Mouse (Mus musculus) gastrocnemius, postnatal 10 days (tissue): ENCODE measurements around the gene Paics. TPM values are rescaled to one million over a fixed set of nuclear protein-coding genes. Genes with fewer than 3 reads are reported as not detected.
"Not testable (repeated sequence)": the region's sequence is repeated elsewhere in the genome, so short reads cannot be mapped to it uniquely, and the experiment has no call there.

Experiments
- DNase-seq: peaks from one replicate; pipeline ENCODE4 v3.0.0; 2021; ENCODE audit warnings: mixed read lengths
- total RNA-seq, 2 experiments: library from RNA; stranded (reverse); gene quantifications; 2 replicates each; pipeline ENCODE4 v1.2.3; 2021

The Paics gene
- total RNA-seq, 2 experiments from 2014 or later: 141 to 143 TPM

DNA sequence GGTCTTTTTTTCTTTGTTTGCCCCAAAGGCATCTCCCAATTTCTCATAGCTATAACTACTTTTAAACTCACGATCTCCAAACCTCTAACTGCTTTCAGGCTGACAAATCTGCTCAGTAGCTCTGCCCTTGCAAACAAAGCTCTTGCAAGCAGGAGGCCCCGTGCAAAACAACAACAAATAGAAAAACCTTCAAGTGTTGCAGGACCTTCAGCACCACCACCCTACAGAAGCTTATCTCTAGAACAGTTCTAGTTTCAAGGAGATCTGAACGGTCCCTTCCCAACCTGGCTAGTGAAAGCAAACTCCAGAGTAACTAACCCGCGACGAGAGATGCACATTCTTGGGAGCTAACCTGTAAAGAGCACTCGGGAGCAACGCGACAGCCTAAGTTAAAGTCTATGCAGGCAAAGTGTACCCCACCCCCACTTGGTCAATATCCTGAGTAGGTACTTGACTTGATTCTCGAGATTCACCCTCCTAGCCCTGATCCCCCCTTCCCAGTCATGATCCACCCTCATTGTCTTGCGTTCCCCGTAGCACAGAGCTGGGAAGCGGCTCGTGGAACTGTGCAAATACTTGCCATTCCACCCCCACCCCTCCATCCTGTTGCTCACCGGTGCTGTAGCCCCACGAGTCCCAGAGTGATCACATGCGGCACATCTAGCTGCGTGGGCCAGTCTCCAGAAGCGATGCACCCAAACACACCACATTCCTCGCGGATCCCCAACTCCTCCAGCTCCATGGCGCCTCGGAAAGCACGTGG is 583 bp upstream of the Paics start:
- DNase-seq: no peak

DNA sequence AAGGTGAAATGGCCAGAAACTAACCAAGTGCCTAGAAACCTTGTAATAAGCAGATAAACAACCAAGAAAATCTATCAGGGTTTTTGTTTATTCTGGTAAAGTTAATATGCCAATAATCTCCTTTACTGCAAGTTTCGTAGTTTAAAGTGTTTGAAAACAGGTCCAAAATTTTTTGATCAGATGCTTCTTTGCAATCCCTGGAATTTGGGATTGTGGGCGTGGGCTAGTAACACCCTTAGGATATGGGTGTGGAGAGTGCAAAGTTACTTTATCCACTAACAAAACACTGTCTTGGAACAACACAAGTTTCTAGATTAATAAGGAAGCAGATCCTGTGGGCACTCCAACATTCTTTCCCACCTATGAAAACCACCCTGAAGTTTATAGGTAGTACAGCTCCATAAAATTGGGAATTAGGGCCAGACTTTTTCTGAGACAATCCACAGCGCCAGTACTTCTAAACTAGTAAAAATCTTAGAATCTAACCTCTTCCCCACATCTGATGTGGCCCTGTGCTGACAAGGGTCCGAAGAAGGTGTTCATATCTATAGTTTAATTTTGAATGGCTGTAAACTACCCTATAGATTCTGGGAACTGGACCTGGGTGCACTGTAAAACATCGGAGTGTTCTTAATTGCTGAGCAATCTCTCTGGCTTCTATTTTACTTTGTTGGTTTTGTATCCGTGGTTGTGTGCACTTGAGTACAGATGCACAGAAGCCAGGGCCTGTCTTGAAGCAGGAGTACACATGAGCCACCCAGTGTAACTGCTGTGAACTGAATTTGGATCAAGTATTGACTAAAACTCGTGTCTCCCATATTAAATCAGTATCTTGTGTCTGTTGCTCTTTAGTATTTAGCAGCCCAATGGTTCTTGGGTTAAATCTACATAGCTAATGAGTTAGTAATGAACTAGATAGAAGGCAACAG is 1.3 kb downstream of the Paics start:
- no peak for DNase-seq

DNA sequence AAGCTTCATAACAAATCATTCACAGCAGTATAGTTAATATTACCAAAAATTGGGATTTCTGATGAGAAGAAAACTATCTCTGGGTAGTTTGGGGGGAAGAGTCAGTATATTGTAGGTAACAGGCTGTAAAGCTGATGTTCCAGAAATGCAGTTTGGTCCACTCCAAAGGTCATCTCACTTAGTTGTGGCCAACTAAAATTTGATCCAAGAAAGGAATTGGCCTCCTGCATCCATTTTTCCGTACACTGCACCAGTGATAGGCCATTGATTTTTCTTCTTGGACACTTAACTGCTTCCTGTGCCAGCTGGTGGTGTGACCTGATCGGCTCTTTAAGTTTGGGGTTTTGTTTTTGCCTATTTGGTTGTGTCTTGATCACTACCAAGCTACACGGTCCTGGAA is 2.7 kb downstream of the Paics start:
- no peak for DNase-seq

DNA sequence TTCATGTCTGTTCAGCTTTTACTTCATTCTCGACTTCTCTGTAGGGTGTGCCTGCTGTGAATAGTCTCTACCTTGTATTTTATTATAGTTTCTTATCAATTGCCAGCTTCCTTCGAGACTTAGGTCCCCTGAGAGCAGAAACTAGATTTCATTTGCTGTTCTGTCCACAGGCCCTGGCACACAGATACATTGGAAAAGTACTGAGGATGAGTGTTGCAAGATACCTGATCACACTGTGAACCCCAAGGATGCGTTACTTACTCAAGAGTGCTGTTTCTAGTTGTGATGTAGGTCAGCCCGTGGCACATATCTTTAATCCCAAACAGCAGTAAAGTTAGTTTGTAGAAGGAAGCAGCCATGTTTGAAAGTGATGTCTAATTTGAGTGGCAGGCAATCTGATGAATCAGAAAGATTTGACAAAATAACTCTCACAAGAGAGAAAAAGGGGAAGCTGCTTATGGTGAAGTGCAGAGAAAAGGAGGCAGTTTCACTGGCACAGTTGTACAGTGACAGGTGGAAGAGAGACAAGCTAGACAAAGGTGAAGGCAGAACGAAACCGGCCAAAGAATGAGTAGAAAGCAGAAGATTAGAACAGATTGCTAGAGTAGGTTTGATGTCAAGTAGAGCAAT is 3.3 kb downstream of the Paics start:
- DNase-seq: no peak

DNA sequence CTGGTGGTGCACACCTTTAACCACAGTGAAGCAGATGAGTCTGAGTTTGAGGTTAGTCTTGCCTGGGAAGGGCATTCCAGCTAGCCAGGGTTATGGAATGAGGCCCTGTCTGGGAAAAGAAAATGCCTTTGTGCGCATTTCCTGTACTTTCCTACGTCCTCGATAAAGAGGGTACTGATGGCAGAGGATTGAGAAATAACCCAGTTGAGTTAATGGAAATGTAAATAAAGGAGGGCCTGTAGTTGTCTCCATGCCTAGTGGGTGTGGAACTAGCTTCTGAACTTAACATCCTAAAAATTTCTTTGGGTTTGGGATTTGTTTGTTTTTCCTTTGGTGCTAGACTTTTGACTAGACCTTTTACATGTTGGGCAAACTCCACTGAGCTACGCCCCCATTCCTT is 4.4 kb downstream of the Paics start:
- no peak for DNase-seq

DNA sequence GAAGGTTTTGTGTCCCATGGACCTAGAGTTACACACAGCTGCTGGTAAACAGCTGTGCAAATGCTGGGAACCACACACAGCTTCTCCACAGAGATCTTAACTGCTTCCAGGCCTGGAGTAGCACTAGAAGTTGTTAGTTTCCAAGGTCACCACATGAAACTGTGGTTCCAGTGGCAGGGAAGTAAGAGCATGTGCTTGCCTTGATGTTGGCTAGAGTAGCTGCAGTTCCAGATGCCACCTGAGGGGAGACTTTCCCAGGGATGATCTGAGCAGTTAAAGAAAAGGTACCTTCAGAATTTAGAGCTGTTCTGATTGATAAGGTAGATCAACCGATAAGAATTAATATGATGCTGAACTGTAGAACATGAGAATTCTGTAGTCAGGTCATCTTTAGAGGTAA is 6.8 kb downstream of the Paics start:
- no peak for DNase-seq

DNA sequence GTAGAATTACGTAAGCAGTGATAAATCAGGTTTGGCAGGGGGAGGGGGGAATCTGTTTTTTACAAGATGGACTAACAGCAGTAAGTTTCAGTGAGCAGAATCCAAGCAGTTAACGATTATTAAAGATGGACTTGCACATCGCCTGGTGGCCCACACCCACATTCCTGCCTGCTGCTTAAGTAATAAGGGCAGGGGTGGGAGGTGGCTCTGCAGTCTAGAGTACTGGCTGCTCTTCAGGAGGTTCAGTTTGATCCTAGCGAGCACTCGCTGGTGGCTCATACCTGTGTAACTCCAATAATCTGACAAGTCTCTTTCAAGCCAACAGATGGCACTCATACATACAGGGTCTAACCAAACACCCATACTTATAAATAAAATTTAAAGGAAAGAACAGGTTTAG is 8.5 kb downstream of the Paics start:
- no peak for DNase-seq

DNA sequence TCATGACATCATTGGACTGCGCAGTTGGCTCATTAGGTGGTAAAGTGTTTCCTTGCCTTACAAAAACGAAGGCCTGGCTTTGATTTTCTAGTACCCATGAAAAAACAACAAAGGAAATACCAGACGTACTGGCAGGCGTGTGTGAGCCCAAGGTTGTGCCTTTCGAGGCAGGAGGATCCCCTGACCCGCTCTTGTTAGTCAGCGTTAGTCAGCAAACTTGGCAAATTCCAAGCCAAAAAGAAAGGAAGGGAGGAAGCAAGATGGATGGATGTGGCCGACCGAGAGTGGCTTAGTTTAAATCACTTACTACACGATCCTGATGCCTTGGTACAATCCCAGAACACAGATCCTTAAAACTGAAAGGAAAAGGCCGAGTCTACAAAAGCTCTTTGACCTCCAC is 11.4 kb downstream of the Paics start:
- DNase-seq: no peak

DNA sequence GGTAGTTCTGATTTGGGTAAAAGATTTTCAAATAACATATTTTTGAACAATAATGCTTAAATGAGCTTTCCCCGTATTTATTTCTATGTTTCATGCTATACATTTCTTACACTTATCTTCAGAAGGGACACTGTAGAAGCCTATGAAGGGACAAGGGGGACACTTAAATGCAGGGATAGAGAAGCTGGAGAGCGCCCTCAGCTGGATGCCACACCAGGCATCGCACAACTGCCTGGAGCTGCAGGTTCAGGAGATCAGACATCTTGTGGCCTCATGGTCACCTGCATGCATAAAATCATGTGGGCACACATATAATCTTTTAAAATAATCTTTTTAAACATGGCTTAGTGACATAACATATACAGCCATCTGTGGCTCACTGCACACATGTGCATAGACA is 13.5 kb downstream of the Paics start:
- DNase-seq: no peak

DNA sequence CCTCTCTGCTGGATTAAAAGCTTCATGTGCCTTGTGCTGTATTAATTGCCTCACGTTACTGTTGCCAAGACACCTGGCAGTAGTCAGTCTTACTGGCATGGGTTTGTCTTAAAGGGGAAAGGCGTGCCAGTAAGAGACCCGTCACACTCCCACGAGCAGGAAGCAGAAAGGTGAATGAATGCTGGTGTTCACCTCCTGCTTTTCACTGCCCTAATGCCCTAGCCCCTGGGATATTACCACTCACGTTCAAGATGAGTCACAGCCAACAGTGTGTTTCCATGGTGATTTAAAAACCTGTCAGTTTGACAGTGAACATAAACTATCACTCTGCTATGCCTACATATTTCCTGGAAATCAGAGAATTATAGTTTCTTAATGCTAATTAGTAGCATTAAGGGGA is 18.1 kb downstream of the Paics start:
- no peak for DNase-seq

DNA sequence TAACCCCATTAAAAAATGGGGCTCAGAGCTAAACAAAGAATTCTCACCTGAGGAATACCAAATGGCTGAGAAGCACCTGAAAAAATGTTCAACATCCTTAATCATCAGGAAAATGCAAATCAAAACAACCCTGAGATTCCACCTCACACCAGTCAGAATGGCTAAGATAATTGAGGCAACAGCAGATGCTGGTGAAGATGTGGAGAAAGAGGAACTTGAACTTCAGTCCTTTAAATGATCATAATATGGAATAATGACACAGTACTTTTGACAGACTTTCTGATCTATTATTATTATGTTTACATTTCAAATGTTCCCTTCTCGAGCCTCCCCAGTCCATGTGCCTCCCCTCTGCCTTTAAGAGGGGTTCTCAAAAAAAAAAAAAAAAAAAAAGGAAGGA is 20.0 kb downstream of the Paics start:
- DNase-seq: not testable (repeated sequence)

DNA sequence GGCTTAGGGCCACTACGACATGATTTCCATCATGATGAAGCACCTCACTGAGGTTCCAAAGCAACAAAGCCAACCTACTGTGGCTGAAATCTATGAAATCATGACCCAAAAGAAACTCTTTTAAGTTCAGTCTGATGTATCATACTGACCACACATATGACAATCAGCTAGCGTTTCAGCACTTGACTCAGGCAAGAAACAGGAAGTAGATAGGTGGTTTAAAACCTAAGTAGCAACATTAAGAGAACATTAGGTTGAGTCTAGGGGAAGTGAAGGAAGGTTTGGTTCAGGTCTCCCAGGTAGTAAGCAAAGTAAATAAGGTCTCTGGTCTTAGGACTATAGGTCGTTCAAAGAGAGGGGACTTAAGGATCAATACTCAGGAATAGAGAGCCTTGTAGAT is 22.4 kb downstream of the Paics start:
- DNase-seq: no peak

DNA sequence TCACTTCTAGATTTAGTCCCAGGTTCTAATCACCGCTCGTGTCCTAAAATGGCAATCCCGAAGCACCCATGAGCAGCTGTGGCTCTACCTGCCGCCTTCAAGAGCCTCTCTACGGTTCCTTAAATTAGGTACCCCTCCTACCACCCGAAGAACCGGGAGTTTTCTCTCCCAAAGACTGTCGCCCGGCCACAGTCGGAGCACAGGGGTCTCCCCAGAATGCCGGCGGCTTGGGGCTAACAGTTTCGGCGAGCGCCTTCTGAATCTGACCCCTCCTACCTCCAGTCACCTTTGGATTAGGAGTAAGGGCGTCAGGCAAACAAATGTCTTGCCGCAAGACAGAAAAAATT is 23.1 kb downstream of the Paics start:
- no peak for DNase-seq

DNA sequence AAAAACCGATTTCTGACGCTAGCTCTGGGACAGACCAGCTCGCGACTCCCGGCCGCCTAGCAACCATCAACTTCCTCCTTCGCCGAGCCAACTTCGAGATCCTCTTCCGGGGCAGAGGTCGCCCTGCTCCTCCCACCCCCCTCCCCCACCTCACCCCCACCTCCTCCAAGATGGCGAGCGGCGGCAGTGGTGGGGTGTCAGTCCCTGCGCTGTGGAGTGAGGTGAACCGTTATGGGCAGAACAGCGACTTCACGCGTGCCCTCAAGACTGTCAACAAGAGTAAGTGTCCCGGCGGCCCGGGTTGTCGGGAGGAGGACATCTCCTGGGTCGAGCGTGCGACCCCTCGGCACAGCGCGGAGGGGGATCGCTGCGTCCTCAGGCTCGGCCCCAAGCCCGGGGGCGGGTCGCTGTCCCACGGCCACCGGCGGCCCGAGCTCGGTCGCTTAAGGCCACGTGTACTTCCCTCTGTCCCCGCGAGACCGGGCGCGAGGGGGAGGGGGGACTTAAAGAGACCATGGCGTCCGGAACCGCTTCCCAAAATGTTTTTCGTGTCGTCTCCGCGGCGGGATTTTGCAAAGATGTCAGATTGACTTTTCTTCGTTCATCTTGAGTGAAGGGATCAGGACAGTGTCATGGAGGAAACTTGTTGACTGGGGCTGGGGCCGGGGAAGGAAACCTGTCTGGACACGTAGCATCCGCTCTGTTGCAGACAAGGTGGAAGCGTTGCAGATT is 23.6 kb downstream of the Paics start, which contains the start of gene Srp72:
TSS of gene Srp72 (plus strand) at position 130 of the 732 bp plus-strand sequence.
- peak; percentile 90 for DNase-seq

DNA sequence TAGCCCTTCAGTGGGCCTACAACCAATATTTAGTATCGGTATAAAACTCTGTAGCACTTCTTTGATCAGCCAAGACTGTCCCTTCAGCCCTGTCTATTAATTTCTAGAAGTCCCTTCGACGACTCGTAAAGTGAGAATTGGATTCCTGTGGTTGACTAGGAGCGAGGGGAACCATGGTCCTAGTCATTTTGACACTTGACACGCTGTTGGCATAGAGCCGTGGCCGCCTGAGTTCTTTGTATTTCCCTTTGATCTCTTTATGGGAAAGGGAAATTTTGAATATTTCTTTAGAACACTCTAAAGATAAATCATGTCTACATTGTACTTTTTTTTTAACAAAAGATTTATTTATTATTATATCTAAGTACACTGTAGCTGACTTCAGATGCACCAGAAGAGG is 24.6 kb downstream of the Paics start:
- DNase-seq: no peak

DNA sequence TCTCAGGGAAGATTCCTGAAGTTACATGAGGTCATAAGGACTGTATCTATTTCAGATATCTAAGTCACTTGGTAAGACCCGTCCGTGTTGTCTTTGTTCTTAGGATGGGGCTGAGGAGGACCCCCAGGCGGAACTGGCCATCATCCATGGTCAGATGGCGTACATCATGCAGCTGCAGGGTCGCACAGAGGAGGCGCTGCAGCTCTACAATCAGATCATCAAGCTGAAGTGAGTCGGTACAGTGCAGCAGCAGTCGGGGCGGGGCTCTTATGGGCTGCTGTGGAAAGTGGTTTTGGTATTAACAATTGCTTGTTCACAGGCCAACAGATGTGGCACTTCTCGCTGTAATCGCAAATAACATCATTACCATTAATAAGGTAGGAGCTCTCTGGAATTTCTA is 32.9 kb downstream of the Paics start:
- DNase-seq: no peak

DNA sequence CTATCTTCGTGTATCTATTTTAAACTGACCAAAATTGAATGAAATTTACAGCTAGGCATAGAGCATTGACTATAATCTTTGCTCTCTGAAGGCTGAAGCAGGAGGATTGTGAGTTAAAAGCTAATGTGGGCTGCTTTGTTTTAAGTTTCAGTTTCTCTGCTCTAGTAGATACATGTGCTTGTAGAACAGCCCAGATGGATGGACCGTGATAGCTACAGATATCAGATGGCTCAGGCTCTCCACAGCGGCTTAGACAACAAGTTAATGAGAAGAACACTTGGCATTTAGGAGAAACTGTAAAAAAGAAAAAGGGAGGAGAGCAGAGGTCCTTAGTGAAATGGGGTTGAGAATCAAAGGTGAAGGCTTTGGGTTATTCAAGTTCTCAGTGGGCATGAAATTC is 39.7 kb downstream of the Paics start:
- DNase-seq: no peak

DNA sequence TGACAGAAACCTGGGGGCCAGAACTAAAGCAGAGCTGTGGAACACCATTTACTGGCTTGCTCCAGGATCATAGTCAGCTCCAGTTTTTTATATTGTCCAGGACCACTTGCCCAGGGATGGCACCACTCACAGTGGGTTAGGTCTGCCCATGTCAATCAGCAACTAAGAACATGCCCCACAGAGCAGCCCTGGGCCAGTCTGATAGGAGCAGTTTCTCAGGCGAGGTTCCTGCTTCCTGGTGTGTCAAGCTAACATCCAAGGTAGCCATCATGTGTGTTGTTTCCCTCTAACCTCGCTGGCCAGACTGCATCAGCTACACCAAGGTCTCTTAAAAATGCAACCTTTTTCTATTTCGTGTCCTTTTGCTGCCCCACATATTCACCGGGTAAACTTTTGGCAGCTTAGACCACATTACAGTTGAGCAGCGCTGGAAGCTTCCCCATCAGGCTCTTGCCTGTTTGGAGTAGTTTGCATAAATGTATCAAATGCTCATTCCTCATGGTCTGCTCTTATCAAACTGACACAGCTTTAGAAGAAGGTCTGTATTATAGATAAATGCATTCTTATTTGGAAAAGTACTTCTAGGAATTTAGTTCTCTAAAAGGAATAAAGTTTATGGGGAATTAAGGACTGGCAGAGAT is 42.2 kb downstream of the Paics start:
- no peak for DNase-seq

DNA sequence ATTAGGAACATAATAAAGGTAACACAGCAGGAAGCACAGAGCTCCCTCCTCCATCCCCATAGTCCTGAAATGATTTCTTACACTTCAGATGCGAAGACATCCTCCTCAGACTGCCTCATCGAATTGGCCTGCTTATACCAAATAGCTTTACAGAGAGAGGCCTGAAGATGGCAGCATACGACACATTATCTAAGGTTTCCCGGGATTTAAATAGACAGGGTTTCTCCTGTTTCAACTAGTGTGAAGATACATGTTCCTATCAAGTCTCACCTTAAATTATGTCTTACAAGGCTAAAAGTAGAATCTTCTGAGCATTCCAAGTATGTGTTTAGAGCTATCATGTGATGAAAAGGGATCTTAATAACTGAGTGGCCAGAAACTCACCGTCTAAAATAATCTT is 47.3 kb downstream of the Paics start:
- DNase-seq: no peak

DNA sequence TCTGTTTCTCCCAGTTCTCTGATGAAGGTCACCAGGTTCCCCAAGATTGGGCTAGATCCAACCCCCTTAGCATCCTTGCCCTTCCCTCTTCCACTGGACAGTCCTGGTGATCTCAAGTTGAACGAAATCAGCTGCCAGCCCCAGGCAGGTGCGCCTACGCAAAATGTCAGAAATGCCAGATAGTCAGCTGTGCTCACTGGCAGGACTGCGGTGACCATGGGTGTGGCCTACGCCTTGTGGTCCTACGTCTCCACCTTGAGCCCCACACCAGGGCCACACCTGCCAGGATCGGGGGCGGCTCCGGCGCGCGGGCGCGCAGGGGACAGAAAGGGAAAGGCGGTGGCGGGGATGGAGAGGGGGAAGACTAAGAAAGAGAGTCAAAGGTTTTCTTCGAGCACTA is 50.1 kb downstream of the Paics start:
- DNase-seq: no peak

DNA sequence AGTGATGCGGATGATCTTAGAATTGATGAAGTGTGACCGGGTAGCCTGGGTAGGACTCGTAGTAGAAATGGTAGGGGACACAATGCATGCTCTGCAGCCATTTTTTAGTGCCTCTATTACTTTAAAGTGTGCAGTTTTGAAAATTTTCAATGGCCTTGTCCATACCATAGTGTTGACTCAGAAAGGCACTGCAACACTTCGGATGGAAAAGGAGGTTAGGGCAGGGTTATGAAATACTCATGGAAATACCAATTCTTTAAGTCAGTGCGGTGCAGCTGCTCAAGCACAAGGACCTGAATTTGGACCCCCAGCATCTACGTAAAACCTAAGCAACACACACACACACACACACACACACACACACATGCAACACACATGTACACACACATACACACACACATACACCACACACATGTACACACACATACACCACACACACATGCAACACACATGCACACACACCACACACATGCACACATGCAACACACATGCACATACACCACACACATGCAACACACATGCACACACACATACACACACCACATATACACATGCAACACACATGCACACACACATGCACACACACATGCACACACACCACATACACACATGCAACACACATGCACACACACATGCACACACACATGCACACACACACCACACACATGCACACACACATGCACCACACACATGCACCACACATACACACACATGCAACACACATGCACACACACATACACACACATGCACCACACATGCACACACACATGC is 53.1 kb downstream of the Paics start, which contains the start of gene Arl9:
TSS of gene Arl9 (plus strand) at position 5 of the 771 bp plus-strand sequence.
- DNase-seq: no peak
